Mouse (Mus musculus): ENCODE measurements at regions not wholly inside any gene's neighbourhood (a gene's known extent, or its start where the extent isn't known, plus 50 kb on each side); places are given as distances from the start of the nearest gene placed in this dataset.
A peak's percentile ranks its signal among the peaks of the same experiment; 100 is the strongest.

DNA sequence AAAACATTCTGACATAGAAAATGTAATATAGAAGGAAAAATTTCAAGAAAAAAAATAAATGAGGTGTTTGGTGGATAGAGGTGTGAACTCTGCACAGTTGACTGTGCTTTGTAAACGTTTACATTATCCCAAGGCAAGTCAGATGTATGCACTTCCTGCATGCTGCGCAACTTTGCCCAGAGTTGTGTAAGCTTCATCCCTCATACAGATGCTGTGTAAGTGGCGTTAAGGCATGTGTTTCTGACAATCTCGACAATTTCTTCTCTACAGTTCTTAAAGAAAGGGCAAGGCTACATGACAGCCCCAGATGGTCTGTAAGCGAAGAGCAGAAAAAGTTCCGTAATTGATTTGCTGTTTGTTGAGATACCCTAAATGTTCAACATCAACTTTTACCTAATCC is 476.6 kb upstream of the Pitx2 start:
- DNase-seq, result no peak

- DNase-seq, result no peak
These were observed 479.4 kb upstream of the Pitx2 start for GRCm38 (mm10) chr3:128720276-128720675.

DNA sequence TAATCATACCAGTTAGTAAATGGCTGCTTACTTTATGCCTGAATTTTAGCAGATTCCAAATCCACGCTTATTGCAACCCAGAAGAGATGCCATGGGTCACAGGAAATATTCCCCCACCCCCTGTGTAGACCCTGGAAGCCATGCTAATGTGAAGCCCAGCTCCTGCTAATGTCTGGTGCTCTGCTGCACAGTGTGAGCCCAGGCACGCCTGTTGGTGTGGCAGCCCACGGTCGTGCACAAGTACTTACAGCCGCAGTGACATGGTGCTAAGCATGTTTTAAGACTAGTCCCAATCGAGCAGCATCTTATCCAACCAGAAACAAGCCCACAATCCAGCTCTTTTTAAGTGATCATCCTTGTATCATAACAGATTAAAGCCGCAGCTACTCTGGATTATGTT is 480.5 kb upstream of the Pitx2 start:
- no peak for DNase-seq

- no peak for DNase-seq
These were observed 492.4 kb upstream of the Pitx2 start for GRCm38 (mm10) chr3:128707270-128707669.

DNA sequence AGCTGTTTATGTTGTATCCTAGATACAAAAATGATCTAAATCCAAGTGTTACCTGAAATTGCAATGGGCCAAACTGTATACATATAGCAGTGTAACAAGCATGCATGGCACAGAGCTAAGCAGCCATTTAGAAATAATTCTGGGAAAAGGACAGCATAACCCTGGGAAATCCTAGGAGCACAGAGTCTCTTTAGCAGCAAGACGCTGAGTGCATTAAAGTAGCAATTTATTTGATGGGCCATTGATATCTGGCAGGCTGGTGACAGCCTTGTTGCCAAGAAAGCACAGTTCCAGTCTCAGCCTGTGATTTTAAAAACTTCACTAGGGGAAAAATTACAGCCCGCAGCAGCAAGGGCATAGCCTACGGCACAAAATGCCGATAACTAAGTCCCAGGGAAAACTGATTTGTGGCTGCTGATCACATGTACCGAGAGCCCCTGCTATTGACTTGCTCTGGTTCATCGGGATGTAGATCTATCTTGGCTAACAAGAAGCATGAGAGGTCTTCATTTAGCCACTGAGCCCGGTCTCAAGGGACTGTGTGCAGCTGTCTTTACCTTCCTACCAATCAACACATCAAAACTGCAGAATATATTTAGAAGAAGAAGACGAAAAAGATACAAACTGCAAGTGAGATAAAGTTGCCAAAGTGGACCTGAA is 531.1 kb upstream of the Pitx2 start:
- DNase-seq, result no peak

DNA sequence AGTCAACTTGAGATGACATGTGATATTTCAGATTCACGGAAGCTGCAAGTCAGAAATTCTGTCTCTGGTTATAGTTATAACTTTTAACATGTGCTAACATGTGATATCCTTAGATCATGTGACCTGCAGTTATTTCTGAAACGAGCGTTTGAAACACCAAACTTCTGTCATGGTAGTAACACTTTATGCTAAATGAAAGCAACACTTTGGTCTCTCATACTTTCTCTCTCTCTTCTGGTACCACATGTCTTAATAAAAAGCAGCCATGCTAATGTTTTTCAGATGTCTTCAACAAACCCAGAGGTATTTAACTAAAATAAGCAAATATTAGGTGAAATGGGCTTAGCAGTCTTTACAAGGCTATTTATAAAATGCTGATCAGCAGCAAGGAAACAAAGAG is 534.5 kb upstream of the Pitx2 start:
- no peak for DNase-seq

DNA sequence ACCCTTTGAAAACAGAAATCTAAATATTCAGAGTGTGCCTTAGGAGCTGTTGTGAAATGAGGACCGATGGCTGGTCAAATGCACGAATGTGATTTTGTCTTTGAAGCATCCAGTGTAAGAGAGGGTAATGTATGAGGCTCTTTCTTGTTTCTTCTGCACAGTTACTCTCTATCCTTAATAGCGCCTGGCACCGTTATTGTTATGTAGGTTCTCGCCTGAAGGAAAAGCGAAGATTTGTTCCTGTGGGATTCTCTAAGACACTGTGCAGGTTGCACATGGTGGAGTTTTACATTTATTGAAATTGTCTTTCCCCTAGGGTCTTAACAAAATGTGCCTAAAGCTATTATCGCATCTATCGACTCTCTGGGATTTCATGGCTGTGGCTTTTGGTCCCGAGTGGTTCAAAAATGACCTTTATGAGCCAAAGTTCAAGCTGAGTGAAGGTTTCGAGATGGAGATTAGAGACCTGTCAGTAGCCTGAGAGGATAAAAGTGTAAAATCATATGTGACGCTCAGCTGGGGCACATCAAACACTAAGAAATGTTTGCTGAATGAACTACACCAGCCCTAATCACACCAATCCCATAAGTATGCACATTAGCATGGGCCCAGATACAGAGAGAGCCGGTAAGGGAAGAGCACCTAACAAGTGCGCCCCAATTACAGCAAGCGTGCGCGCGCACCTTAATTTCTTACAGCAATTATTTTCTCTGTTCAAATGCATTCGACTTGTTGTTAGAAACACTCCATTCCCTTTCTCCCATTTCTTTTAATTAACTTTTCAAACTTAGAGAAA is 562.5 kb upstream of the Pitx2 start:
- no peak for DNase-seq

DNA sequence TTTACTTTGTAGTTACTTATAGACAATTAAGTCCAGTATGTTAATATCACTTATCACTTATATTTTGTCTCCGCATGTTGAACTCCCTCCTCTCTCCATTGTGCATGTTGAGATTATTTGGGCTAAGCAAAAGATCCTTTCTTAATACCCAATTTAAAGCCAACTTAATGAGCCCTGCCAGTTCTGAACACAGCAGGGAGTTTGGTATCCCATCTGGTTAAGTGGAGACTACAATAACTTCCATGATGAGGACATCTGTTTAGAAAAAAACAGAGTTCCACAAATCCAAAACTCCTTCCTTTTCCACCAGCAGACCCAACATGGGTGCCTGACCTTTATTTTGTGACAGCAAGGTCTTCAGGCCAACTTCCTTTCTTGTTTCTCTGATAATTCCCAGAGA is 572.0 kb upstream of the Pitx2 start:
- DNase-seq, result no peak

- DNase-seq, result no peak
These were observed 583.0 kb upstream of the Pitx2 start for GRCm38 (mm10) chr3:128616675-128617074.

GRCm38 (mm10) chr3:128613657-128614056 is 586.0 kb upstream of the Pitx2 start:
- DNase-seq, result no peak

DNA sequence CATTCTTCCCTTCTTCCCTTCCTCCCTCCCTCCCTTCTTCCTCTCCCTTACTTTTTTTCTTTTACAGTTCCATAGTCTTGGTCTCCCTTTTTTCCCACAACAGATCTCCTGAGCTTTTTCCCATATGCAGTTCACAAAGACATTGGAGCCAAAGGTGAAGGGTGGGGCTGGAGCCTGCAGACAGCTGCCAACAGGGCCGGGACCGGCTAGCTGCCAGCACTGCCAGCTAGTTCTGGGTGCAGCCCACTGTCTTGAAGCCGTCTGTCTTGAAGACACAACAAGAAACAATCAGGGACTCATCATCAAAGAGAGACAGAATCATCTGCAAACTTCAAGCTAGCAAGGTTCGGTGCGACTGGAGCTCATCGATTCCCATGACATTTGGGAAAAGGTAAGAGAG is 588.9 kb upstream of the Pitx2 start:
- DNase-seq, result no peak

GRCm38 (mm10) chr3:128608694-128609093 is 591.0 kb upstream of the Pitx2 start:
- no peak for DNase-seq

- no peak for DNase-seq
These were observed 624.1 kb upstream of the Pitx2 start for GRCm38 (mm10) chr3:128575339-128576129.

- DNase-seq, result no peak
These were observed 629.1 kb upstream of the Pitx2 start for GRCm38 (mm10) chr3:128570551-128570950.

GRCm38 (mm10) chr3:128565386-128565785 is 634.3 kb upstream of the Pitx2 start:
- DNase-seq, result peak in 1 of 2 experiments; percentile 3

- DNase-seq, result peak in 1 of 2 experiments; percentile 5
These were observed 650.5 kb upstream of the Fam241a start for GRCm38 (mm10) chr3:128546416-128547327.

- no peak for DNase-seq
These were observed 629.3 kb upstream of the Fam241a start for GRCm38 (mm10) chr3:128525427-128525826.

DNA sequence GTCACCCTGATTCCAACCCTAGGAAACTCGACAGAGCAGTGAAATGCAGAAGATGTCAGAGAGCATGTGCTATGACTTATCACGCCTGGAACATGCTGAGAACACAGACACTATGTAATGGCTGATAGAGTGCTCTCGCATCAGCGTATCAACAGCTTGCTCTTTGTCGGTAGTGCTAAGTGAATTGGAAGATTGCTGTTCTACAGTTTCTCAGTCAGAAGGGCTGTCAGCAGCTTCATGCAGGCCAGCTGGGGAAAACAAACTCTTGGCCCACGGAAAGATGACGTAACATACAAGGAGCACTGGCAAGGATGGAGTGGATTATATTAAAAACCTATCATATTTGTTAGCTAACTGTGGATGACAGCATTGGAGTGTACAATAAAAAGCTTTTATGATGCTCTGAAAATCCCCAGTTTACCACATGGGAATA is 624.6 kb upstream of the Fam241a start:
- DNase-seq, result no peak

- no peak for DNase-seq
These were observed 623.8 kb upstream of the Fam241a start for GRCm38 (mm10) chr3:128519913-128520316.

GRCm38 (mm10) chr3:128518806-128519205 is 622.7 kb upstream of the Fam241a start:
- no peak for DNase-seq

GRCm38 (mm10) chr3:128471111-128471510 is 575.0 kb upstream of the Fam241a start:
- DNase-seq, result peak in 1 of 2 experiments; percentile 34

DNA sequence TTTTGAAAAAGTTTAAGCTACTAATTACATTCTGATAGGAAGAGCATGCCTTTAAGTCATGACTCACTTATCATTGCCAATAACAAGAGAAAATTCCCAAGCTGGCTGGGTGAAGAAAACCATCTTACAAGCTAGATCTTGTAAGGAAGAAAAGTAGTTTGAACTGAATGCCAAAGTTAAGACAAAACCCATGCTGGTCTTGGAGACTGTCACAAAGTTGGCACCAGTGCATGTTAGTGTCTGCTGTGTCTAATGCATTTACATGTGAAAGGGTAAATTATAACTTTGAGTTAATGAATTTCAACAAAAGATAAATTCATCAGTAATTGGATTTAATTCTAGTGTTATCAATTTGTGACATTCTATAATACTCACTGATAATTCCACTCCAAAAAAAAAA is 533.6 kb upstream of the Fam241a start:
- DNase-seq, result no peak
